Mouse (Mus musculus): ENCODE data around the gene Cd86. TPM values are rescaled to one million over a fixed set of nuclear protein-coding genes. Genes with fewer than 3 reads are reported as not detected.

The Cd86 gene
- polyA plus RNA-seq, 1 experiment from 2014 or later = 1.3 TPM

- H3K4me1 ChIP-seq (ENCODE audit: control insufficient read depth in 2 of 2, insufficient read depth in 2 of 2, low read length in 2 of 2) = peaks cover 3 to 9% of the 10 kb centered on the region in 2 experiments; a peak in 3 of 4 replicates
- H3K9me3 ChIP-seq (ENCODE audit: control insufficient read depth, low read length) = no peaks in the 10 kb centered on the region
- H3K4me2 ChIP-seq (ENCODE audit: low read length) = no peak overlapping the region
- WGBS = 88% methylated on average over 10 of the region's 10 CpGs
- H3K36me3 ChIP-seq (ENCODE audit: control insufficient read depth, insufficient read depth, low read length) = no peaks in the 10 kb centered on the region
- H3K9ac ChIP-seq (ENCODE audit: low read length) = no peak overlapping the region
- no peak overlapping the region for H3K27ac ChIP-seq (replicated peaks in 1 of 2; ENCODE audit: control insufficient read depth in 1 of 2, insufficient read depth in 1 of 2, low read depth in 2 of 2, low read length in 2 of 2)
- no peak overlapping the region for H3K4me3 ChIP-seq (ENCODE audit: control insufficient read depth in 1 of 2, insufficient read depth in 1 of 2, low read depth in 1 of 2, low read length in 2 of 2)
- no peaks in the 10 kb centered on the region for H3K27me3 ChIP-seq (ENCODE audit: control insufficient read depth, insufficient read depth, low read length)
- no peak for ATAC-seq (ENCODE audit: insufficient number of reproducible peaks, insufficient read depth, low FRiP score, low read depth)
These were observed 69.0 kb downstream of the Cd86 start for GRCm38 (mm10) chr16:36596671-36597410.

GRCm38 (mm10) chr16:36589898-36590297 is 76.0 kb downstream of the Cd86 start:
- H3K4me1 ChIP-seq (ENCODE audit: control insufficient read depth in 2 of 2, insufficient read depth in 2 of 2, low read length in 2 of 2) = no peaks in the 10 kb centered on the region
- H3K27me3 ChIP-seq (ENCODE audit: control insufficient read depth, insufficient read depth, low read length) = no peaks in the 10 kb centered on the region
- no peak overlapping the region for H3K4me3 ChIP-seq (ENCODE audit: control insufficient read depth in 1 of 2, insufficient read depth in 1 of 2, low read depth in 1 of 2, low read length in 2 of 2)
- no peak overlapping the region for H3K9ac ChIP-seq (ENCODE audit: low read length)
- H3K4me2 ChIP-seq (ENCODE audit: low read length) = no peak overlapping the region
- no peaks in the 10 kb centered on the region for H3K36me3 ChIP-seq (ENCODE audit: control insufficient read depth, insufficient read depth, low read length)
- no peaks in the 10 kb centered on the region for H3K9me3 ChIP-seq (ENCODE audit: control insufficient read depth, low read length)
- no peak for ATAC-seq (ENCODE audit: insufficient number of reproducible peaks, insufficient read depth, low FRiP score, low read depth)
- no peak overlapping the region for H3K27ac ChIP-seq (replicated peaks in 1 of 2; ENCODE audit: control insufficient read depth in 1 of 2, insufficient read depth in 1 of 2, low read depth in 2 of 2, low read length in 2 of 2)
- WGBS = 77% methylated on average over 1 of the region's 1 CpGs

GRCm38 (mm10) chr16:36587971-36588370 is 77.9 kb downstream of the Cd86 start:
- no peaks in the 10 kb centered on the region for H3K36me3 ChIP-seq (ENCODE audit: control insufficient read depth, insufficient read depth, low read length)

GRCm38 (mm10) chr16:36582073-36582472 is 83.8 kb downstream of the Cd86 start:
- no peaks in the 10 kb centered on the region for H3K36me3 ChIP-seq (ENCODE audit: control insufficient read depth, insufficient read depth, low read length)
- no peaks in the 10 kb centered on the region for H3K4me1 ChIP-seq (ENCODE audit: control insufficient read depth in 2 of 2, insufficient read depth in 2 of 2, low read length in 2 of 2)
- no peak overlapping the region for H3K4me3 ChIP-seq (ENCODE audit: control insufficient read depth in 1 of 2, insufficient read depth in 1 of 2, low read depth in 1 of 2, low read length in 2 of 2)
- H3K27me3 ChIP-seq (ENCODE audit: control insufficient read depth, insufficient read depth, low read length) = no peaks in the 10 kb centered on the region
- ATAC-seq (ENCODE audit: insufficient number of reproducible peaks, insufficient read depth, low FRiP score, low read depth) = no peak
- H3K27ac ChIP-seq (replicated peaks in 1 of 2; ENCODE audit: control insufficient read depth in 1 of 2, insufficient read depth in 1 of 2, low read depth in 2 of 2, low read length in 2 of 2) = no peak overlapping the region
- WGBS = 59% methylated on average over 3 of the region's 3 CpGs
- H3K9me3 ChIP-seq (ENCODE audit: control insufficient read depth, low read length) = no peaks in the 10 kb centered on the region
- H3K4me2 ChIP-seq (ENCODE audit: low read length) = no peak overlapping the region
- no peak overlapping the region for H3K9ac ChIP-seq (ENCODE audit: low read length)

More at GRCm38 (mm10) chr16:36587971-36588370, 77.9 kb downstream of the Cd86 start:
- Histone ChIP-seq H3K9me3 (ENCODE audit: control insufficient read depth, low read length) (no peaks in the 10 kb centered on the region), H3K27ac (replicated peaks in 1 of 2; ENCODE audit: control insufficient read depth in 1 of 2, insufficient read depth in 1 of 2, low read depth in 2 of 2, low read length in 2 of 2) (no peak overlapping the region), H3K9ac (ENCODE audit: low read length) (no peak overlapping the region), H3K4me2 (ENCODE audit: low read length) (no peak overlapping the region), H3K27me3 (ENCODE audit: control insufficient read depth, insufficient read depth, low read length) (no peaks in the 10 kb centered on the region), H3K4me1 (ENCODE audit: control insufficient read depth in 2 of 2, insufficient read depth in 2 of 2, low read length in 2 of 2) (no peaks in the 10 kb centered on the region), H3K4me3 (ENCODE audit: control insufficient read depth in 1 of 2, insufficient read depth in 1 of 2, low read depth in 1 of 2, low read length in 2 of 2) (no peak overlapping the region)
- 47% methylated on average over 4 of the region's 4 CpGs for WGBS
- no peak for ATAC-seq (ENCODE audit: insufficient number of reproducible peaks, insufficient read depth, low FRiP score, low read depth)

- ATAC-seq (ENCODE audit: insufficient number of reproducible peaks, insufficient read depth, low FRiP score, low read depth) = no peak
- Histone ChIP-seq H3K27ac (replicated peaks in 1 of 2; ENCODE audit: control insufficient read depth in 1 of 2, insufficient read depth in 1 of 2, low read depth in 2 of 2, low read length in 2 of 2) (no peak overlapping the region), H3K36me3 (ENCODE audit: control insufficient read depth, insufficient read depth, low read length) (no peaks in the 10 kb centered on the region), H3K4me3 (ENCODE audit: control insufficient read depth in 1 of 2, insufficient read depth in 1 of 2, low read depth in 1 of 2, low read length in 2 of 2) (no peak overlapping the region), H3K4me2 (ENCODE audit: low read length) (no peak overlapping the region), H3K9me3 (ENCODE audit: control insufficient read depth, low read length) (no peaks in the 10 kb centered on the region), H3K4me1 (ENCODE audit: control insufficient read depth in 2 of 2, insufficient read depth in 2 of 2, low read length in 2 of 2) (no peaks in the 10 kb centered on the region), H3K9ac (ENCODE audit: low read length) (no peak overlapping the region), H3K27me3 (ENCODE audit: control insufficient read depth, insufficient read depth, low read length) (no peaks in the 10 kb centered on the region)
- 68% methylated on average over 8 of the region's 8 CpGs for WGBS
These were observed 93.9 kb downstream of the Cd86 start for GRCm38 (mm10) chr16:36571942-36572341.

- Histone ChIP-seq H3K9me3 (ENCODE audit: control insufficient read depth, low read length) (no peaks in the 10 kb centered on the region), H3K36me3 (ENCODE audit: control insufficient read depth, insufficient read depth, low read length) (no peaks in the 10 kb centered on the region), H3K4me3 (ENCODE audit: control insufficient read depth in 1 of 2, insufficient read depth in 1 of 2, low read depth in 1 of 2, low read length in 2 of 2) (peak within 1 kb of the TSS; percentile 24 to 38), H3K4me1 (ENCODE audit: control insufficient read depth in 2 of 2, insufficient read depth in 2 of 2, low read length in 2 of 2) (peaks cover 3 to 7% of the 10 kb centered on the region in 2 experiments; a peak in 2 of 4 replicates), H3K9ac (ENCODE audit: low read length) (peak within 1 kb of the TSS; percentile 62), H3K27ac (replicated peaks in 1 of 2; ENCODE audit: control insufficient read depth in 1 of 2, insufficient read depth in 1 of 2, low read depth in 2 of 2, low read length in 2 of 2) (no peak within 1 kb of the TSS), H3K4me2 (ENCODE audit: low read length) (peak within 1 kb of the TSS; percentile 86), H3K27me3 (ENCODE audit: control insufficient read depth, insufficient read depth, low read length) (peaks cover 11% of the 10 kb centered on the region; the same call in 1 of the 2 replicates)
- 2% methylated on average over 36 of the region's 36 CpGs for WGBS
- ATAC-seq (ENCODE audit: insufficient number of reproducible peaks, insufficient read depth, low FRiP score, low read depth) = no peak
These were observed 104.2 kb downstream of the Cd86 start, which contains the start of gene Casr for GRCm38 (mm10) chr16:36561386-36562338. TSS of gene Casr (minus strand) at chr16:36562141.

GRCm38 (mm10) chr16:36559573-36559972 is 106.3 kb downstream of the Cd86 start:
- no peaks in the 10 kb centered on the region for H3K9me3 ChIP-seq (ENCODE audit: control insufficient read depth, low read length)
- no peak overlapping the region for H3K27ac ChIP-seq (replicated peaks in 1 of 2; ENCODE audit: control insufficient read depth in 1 of 2, insufficient read depth in 1 of 2, low read depth in 2 of 2, low read length in 2 of 2)
- WGBS = 80% methylated on average over 6 of the region's 6 CpGs
- peaks cover 11 to 18% of the 10 kb centered on the region in 2 experiments for H3K4me1 ChIP-seq (ENCODE audit: control insufficient read depth in 2 of 2, insufficient read depth in 2 of 2, low read length in 2 of 2)
- no peak overlapping the region for H3K4me3 ChIP-seq (ENCODE audit: control insufficient read depth in 1 of 2, insufficient read depth in 1 of 2, low read depth in 1 of 2, low read length in 2 of 2)
- H3K36me3 ChIP-seq (ENCODE audit: control insufficient read depth, insufficient read depth, low read length) = no peaks in the 10 kb centered on the region
- H3K4me2 ChIP-seq (ENCODE audit: low read length) = no peak overlapping the region
- H3K9ac ChIP-seq (ENCODE audit: low read length) = no peak overlapping the region
- ATAC-seq (ENCODE audit: insufficient number of reproducible peaks, insufficient read depth, low FRiP score, low read depth) = no peak
- peaks cover 11% of the 10 kb centered on the region; the same call in 1 of the 2 replicates for H3K27me3 ChIP-seq (ENCODE audit: control insufficient read depth, insufficient read depth, low read length)
